Mouse (Mus musculus) midbrain, embryonic 11.5 days (tissue): ENCODE measurements around the gene Lrrn4cl. TPM values are rescaled to one million over a fixed set of nuclear protein-coding genes. Genes with fewer than 3 reads are reported as not detected.
A peak's percentile ranks its signal among the peaks of the same experiment; 100 is the strongest.

Experiments used
- ATAC-seq: fragments of 200-750 bp; cut with Nextera tagmentation; 2 replicates; pipeline ENCODE4 v1.8.0; 2017; ENCODE audit warnings: moderate TSS enrichment, moderate library complexity; ENCODE audit not compliant: low FRiP score
- DNase-seq: peaks from one replicate; pipeline ENCODE4 v3.0.0; 2015; ENCODE audit warnings: low spot score; ENCODE audit errors: missing footprints
- H3K27ac ChIP-seq: fragments of 300-500 bp; sonication (generic); 2 replicates; pipeline ENCODE4 v1.5.1; 2014; ENCODE audit warnings: low read depth, low read length
- H3K27me3 ChIP-seq: fragments of 300-500 bp; sonication (generic); 2 replicates; pipeline ENCODE4 v1.6.1; 2014; ENCODE audit warnings: mild to moderate bottlenecking, low read length, moderate library complexity, mixed read lengths; ENCODE audit not compliant: control insufficient read depth, insufficient read depth
- H3K36me3 ChIP-seq: fragments of 300-500 bp; sonication (generic); 2 replicates; pipeline ENCODE4 v1.6.1; 2014; ENCODE audit warnings: mild to moderate bottlenecking, low read length, moderate library complexity, mixed read lengths; ENCODE audit not compliant: control insufficient read depth, insufficient read depth
- H3K4me1 ChIP-seq: fragments of 300-500 bp; sonication (generic); 2 replicates; pipeline ENCODE4 v1.6.1; 2014; ENCODE audit warnings: low read length; ENCODE audit not compliant: control insufficient read depth, insufficient read depth
- H3K4me2 ChIP-seq: fragments of 300-500 bp; sonication (generic); 2 replicates; pipeline ENCODE4 v1.6.1; 2014; ENCODE audit warnings: mild to moderate bottlenecking, moderate library complexity
- H3K4me3 ChIP-seq: fragments of 300-500 bp; sonication (generic); 2 replicates; pipeline ENCODE4 v1.5.1; 2014; ENCODE audit warnings: low read depth, low read length
- H3K9ac ChIP-seq: fragments of 300-500 bp; sonication (generic); 2 replicates; pipeline ENCODE4 v1.6.1; 2014; ENCODE audit warnings: low read length
- H3K9me3 ChIP-seq: fragments of 300-500 bp; sonication (generic); 2 replicates; pipeline ENCODE4 v1.6.1; 2016; ENCODE audit warnings: low read length; ENCODE audit not compliant: control insufficient read depth
- WGBS: fragments of 180-500 bp; shearing (Covaris S2); extraction: QIAGEN DNeasy Blood & Tissue Kit; methylation state at CpG from one replicate; pipeline ENCODE4 v1.1.7; 2014; 5-methylcytosine and 5-hydroxymethylcytosine counted together
- microRNA-seq: library from miRNA; unstranded; fragments of <30 nt; microRNA quantifications from one replicate; pipeline ENCODE4, GENCODE M21; 2017
- polyA plus RNA-seq: library from polyadenylated mRNA; unstranded; fragments of >200 nt; fragmentation: Nextera tagmentation; extraction: Ambion mirVana; gene quantifications from 2 replicates; pipeline ENCODE4 v1.2.1, GENCODE M21; 2014

Lrrn4cl gene
- polyA plus RNA-seq, 1 experiment from 2014 or later: 0.18 TPM

DNA sequence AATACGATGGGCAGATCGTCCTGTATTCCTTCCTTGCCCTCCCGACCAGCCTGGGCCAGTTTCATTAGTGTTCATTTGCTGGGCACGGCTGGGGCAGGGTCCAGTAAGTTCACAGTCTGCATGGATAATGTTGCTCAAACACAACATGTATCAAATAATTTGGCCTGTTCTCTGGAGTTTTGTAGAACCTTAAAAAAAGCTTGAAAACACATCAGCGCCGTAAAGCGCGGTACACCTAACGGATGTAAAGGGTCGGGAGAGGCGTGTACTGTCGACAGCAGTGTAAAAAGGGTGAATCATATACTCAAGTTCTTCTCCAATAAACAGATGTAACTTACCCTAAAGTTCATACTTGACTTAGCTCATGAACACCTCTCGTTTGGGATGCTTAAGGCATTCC, 48.0 kb downstream of the Lrrn4cl start:
- Histone ChIP-seq H3K9me3 (no peaks in the 10 kb centered on the region), H3K27ac (peak overlapping the region; percentile 50; the same call in 1 of the 2 replicates), H3K27me3 (no peaks in the 10 kb centered on the region), H3K4me3 (peak overlapping the region; percentile 95), H3K4me1 (peaks cover 16% of the 10 kb centered on the region), H3K4me2 (peak overlapping the region; percentile 94), H3K9ac (peak overlapping the region; percentile 97), H3K36me3 (peaks cover 16% of the 10 kb centered on the region)
- ATAC-seq: no peak
- no peak for DNase-seq
- 18% methylated on average over 13 of the region's 13 CpGs for WGBS

GRCm38 (mm10) chr19:8899079-8899478, 48.5 kb downstream of the Lrrn4cl start:
- Histone ChIP-seq H3K9ac (peak overlapping the region; percentile 97), H3K27ac (no peak overlapping the region), H3K4me3 (peak overlapping the region; percentile 95), H3K27me3 (no peaks in the 10 kb centered on the region), H3K4me2 (peak overlapping the region; percentile 94), H3K4me1 (peaks cover 13% of the 10 kb centered on the region), H3K9me3 (no peaks in the 10 kb centered on the region), H3K36me3 (peaks cover 16% of the 10 kb centered on the region)
- ATAC-seq (no peak), DNase-seq (no peak)
- WGBS: 70% methylated on average over 3 of the region's 3 CpGs

DNA sequence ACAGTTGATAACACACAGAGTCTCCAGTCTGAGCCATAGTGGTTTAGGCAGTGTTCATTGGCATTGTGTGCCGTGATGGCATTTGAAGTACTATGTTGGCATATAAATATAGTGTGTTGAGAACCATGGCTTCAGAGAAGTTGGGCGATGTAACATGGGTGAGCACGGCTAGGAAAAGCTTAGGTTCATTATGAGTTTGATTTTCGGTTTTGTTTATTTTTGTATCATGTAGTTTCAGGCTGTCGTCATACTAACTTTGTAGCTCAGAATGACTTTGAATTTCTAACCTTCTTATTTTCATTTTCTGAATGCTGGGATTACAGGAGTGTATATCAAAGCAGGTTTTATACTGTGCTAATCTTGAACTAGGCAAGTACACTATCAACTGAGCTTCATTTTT, 52.8 kb downstream of the Lrrn4cl start:
- Histone ChIP-seq H3K4me2 (no peak overlapping the region), H3K36me3 (peaks cover 26% of the 10 kb centered on the region), H3K9ac (no peak overlapping the region), H3K27me3 (no peaks in the 10 kb centered on the region), H3K4me1 (peaks cover 6% of the 10 kb centered on the region), H3K27ac (no peak overlapping the region), H3K4me3 (no peak overlapping the region), H3K9me3 (no peaks in the 10 kb centered on the region)
- no peak for ATAC-seq
- WGBS: 97% methylated on average over 5 of the region's 5 CpGs
- DNase-seq: no peak

Small RNA genes within 50 kb of the gene (microRNA-seq; reads per million reads assigned to microRNA genes)
- gene Mir5136: not detected

Other genes starting within 250 kb of the Lrrn4cl start
- 0.42 and 0.51 TPM in 2 replicates for gene Slc22a6, start 232.7 kb upstream of the Lrrn4cl start, polyA plus RNA-seq
- 0.04 TPM in 2 replicates for gene Chrm1, start 187.0 kb upstream of the Lrrn4cl start, polyA plus RNA-seq
- gene Slc3a2, start 127.4 kb upstream of the Lrrn4cl start, polyA plus RNA-seq: 139 and 142 TPM in 2 replicates
- gene Wdr74, start 114.9 kb upstream of the Lrrn4cl start, polyA plus RNA-seq: 74.2 and 83.7 TPM in 2 replicates
- 1.5 and 2.7 TPM in 2 replicates for gene 1700092M07Rik, start 110.0 kb upstream of the Lrrn4cl start, polyA plus RNA-seq
- 85.6 and 94.7 TPM in 2 replicates for gene Stx5a, start 109.4 kb upstream of the Lrrn4cl start, polyA plus RNA-seq
- gene Nxf1, start 93.7 kb upstream of the Lrrn4cl start, polyA plus RNA-seq: 209 and 235 TPM in 2 replicates
- 190 and 197 TPM in 2 replicates for gene Tmem223, start 79.8 kb upstream of the Lrrn4cl start, polyA plus RNA-seq
- 40.8 and 45.7 TPM in 2 replicates for gene Tmem179b, start 76.3 kb upstream of the Lrrn4cl start, polyA plus RNA-seq
- 15.4 and 19.6 TPM in 2 replicates for gene Taf6l, start 64.4 kb upstream of the Lrrn4cl start, polyA plus RNA-seq
- 169 and 177 TPM in 2 replicates for gene Polr2g, start 52.2 kb upstream of the Lrrn4cl start, polyA plus RNA-seq
- gene Zbtb3, start 48.2 kb upstream of the Lrrn4cl start, polyA plus RNA-seq: 6.1 and 6.5 TPM in 2 replicates
- gene Ttc9c, start 31.4 kb upstream of the Lrrn4cl start, polyA plus RNA-seq: 51.7 and 59.7 TPM in 2 replicates
- 6.1 and 6.2 TPM in 2 replicates for gene Hnrnpul2, start 30.8 kb upstream of the Lrrn4cl start, polyA plus RNA-seq
- gene AC129217.1, start 21.0 kb upstream of the Lrrn4cl start, polyA plus RNA-seq: not detected in 2 replicates
- 50.6 and 52.7 TPM in 2 replicates for gene Bscl2, start 13.3 kb upstream of the Lrrn4cl start, polyA plus RNA-seq
- 128 and 133 TPM in 2 replicates for gene Gng3, start 11.6 kb upstream of the Lrrn4cl start, polyA plus RNA-seq
- 169 and 183 TPM in 2 replicates for gene Ubxn1, start 20.7 kb downstream of the Lrrn4cl start, polyA plus RNA-seq
- gene Uqcc3, start 30.2 kb downstream of the Lrrn4cl start, polyA plus RNA-seq: 54.6 and 59.1 TPM in 2 replicates
- 109 and 123 TPM in 2 replicates for gene Lbhd1, start 33.0 kb downstream of the Lrrn4cl start, polyA plus RNA-seq
- not detected in 2 replicates for gene Gm49403, start 33.2 kb downstream of the Lrrn4cl start, polyA plus RNA-seq
- 115 and 116 TPM in 2 replicates for gene 1810009A15Rik, start 38.1 kb downstream of the Lrrn4cl start, polyA plus RNA-seq
- not detected in 2 replicates for gene Gm49416, start 38.2 kb downstream of the Lrrn4cl start, polyA plus RNA-seq
- gene Ints5, start 42.2 kb downstream of the Lrrn4cl start, polyA plus RNA-seq: 29.7 and 33.3 TPM in 2 replicates
- gene Ganab, start 47.3 kb downstream of the Lrrn4cl start, polyA plus RNA-seq: 101 and 109 TPM in 2 replicates
- gene B3gat3, start 69.6 kb downstream of the Lrrn4cl start, polyA plus RNA-seq: 42.1 and 46.0 TPM in 2 replicates
- 1.4 and 2.3 TPM in 2 replicates for gene Rom1, start 78.6 kb downstream of the Lrrn4cl start, polyA plus RNA-seq
- gene Eml3, start 78.8 kb downstream of the Lrrn4cl start, polyA plus RNA-seq: 5.8 and 8.2 TPM in 2 replicates
- 50.9 and 56.0 TPM in 2 replicates for gene Mta2, start 91.1 kb downstream of the Lrrn4cl start, polyA plus RNA-seq
- 23.5 and 28.4 TPM in 2 replicates for gene Tut1, start 103.1 kb downstream of the Lrrn4cl start, polyA plus RNA-seq
- 435 and 439 TPM in 2 replicates for gene Eef1g, start 116.3 kb downstream of the Lrrn4cl start, polyA plus RNA-seq
- 5.0 and 6.3 TPM in 2 replicates for gene Ahnak, start 138.5 kb downstream of the Lrrn4cl start, polyA plus RNA-seq
- not detected in 2 replicates for gene Scgb1a1, start 237.2 kb downstream of the Lrrn4cl start, polyA plus RNA-seq